8 mouse cellular contexts compared by ENCODE assay signal in the genomic region with DNA sequence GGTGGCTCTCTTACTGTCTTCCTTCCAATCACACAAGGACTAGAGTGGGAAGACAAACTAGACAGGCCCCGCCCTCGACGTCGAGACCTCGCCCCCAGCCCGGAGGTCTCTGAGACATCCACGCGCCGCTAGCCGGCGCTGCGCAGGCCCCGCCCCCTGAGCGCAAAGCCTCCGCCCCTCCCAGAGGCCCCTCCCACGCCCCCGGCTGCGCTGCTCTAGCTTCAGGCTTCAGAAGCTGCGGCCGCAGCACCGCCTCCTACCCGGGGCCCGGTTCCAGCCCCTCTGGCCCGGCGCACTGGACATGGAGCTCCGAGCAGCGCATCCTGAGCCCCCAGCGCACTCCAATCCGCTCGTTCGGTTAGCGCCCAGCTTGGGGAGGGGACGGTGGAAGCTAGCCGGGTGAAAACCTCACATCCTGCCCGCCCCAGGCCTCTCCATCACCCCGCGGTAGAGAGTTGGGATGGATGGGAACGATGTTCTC. TPM values are rescaled to one million over a fixed set of nuclear protein-coding genes. Genes with fewer than 3 reads are reported as not detected.
DNase-seq lines count a peak whose midpoint lies in the region; ATAC-seq lines count a peak whose summit lies in the region.

St6galnac4 (plus strand) TSS at position 225 of the 481 bp plus-strand sequence.

- DNase-seq in CD8-positive naive resting alpha-beta T cell, adult 2 months (ENCODE audit: low read depth in 2 of 2, low spot score in 2 of 2) = peak; percentile 72 to 86
- DNase-seq in c-Kit-negative CD71-positive TER-119-positive erythroid progenitor cells, embryonic 14.5 days (ENCODE audit: low read depth, low spot score) = peak; percentile 52
- peak; percentile 86 for DNase-seq in fibroblast of lung, adult 2 months (ENCODE audit: low read depth)
- DNase-seq in kidney, postnatal 10 days = peak; percentile 96
- DNase-seq in liver, embryonic 13.5 days = peak; percentile 85
- DNase-seq in natural killer cell, adult 2 months (ENCODE audit: low spot score in 2 of 2) = peak; percentile 81 to 90

- peaks cover 47% of the 10 kb centered on the region for H3K4me1 ChIP-seq in heart, embryonic 13.5 days
- peaks cover 53% of the 10 kb centered on the region for H3K4me1 ChIP-seq in liver, embryonic 13.5 days (replicated peaks)
- H3K4me1 ChIP-seq in stomach, embryonic 15.5 days = peaks cover 27% of the 10 kb centered on the region; the same call in 1 of the 2 replicates

- peak within 1 kb of the TSS; percentile 73 for H3K4me3 ChIP-seq in heart, embryonic 13.5 days
- H3K4me3 ChIP-seq in liver, embryonic 13.5 days (replicated peaks) = peak within 1 kb of the TSS; percentile 69
- H3K4me3 ChIP-seq in stomach, embryonic 15.5 days (replicated peaks) = peak within 1 kb of the TSS; percentile 62

- H3K4me2 ChIP-seq in heart, embryonic 13.5 days = peak within 1 kb of the TSS; percentile 77
- H3K4me2 ChIP-seq in liver, embryonic 13.5 days = peak within 1 kb of the TSS; percentile 89
- H3K4me2 ChIP-seq in stomach, embryonic 15.5 days = peak within 1 kb of the TSS; percentile 82

- peaks cover 6% of the 10 kb centered on the region for H3K27me3 ChIP-seq in heart, embryonic 13.5 days (replicated peaks)
- H3K27me3 ChIP-seq in liver, embryonic 13.5 days = 0 out of 2 replicates have a peak, but pooled peaks cover 6% of the 10 kb centered on the region
- no peaks in the 10 kb centered on the region for H3K27me3 ChIP-seq in stomach, embryonic 15.5 days (replicated peaks)

- WGBS in heart, embryonic 13.5 days = 0% methylated on average over 38 of the region's 38 CpGs
- WGBS in liver, embryonic 13.5 days (ENCODE audit: insufficient replicate concordance) = under 1% methylated on average over 38 of the region's 38 CpGs
- WGBS in stomach, embryonic 15.5 days = under 1% methylated on average over 37 of the region's 38 CpGs

- ATAC-seq in heart, embryonic 13.5 days (ENCODE audit: extremely low read depth, insufficient number of reproducible peaks, low FRiP score, low TSS enrichment) = peak; percentile 91
- peak; percentile 84 for ATAC-seq in liver, embryonic 13.5 days (ENCODE audit: low read depth)
- ATAC-seq in stomach, embryonic 15.5 days (ENCODE audit: insufficient read depth, low FRiP score, low read depth) = peak; percentile 83

- peaks cover 21% of the 10 kb centered on the region for H3K36me3 ChIP-seq in heart, embryonic 13.5 days
- peaks cover 9% of the 10 kb centered on the region; the same call in 1 of the 2 replicates for H3K36me3 ChIP-seq in liver, embryonic 13.5 days
- no peaks in the 10 kb centered on the region for H3K36me3 ChIP-seq in stomach, embryonic 15.5 days

- peak within 1 kb of the TSS; percentile 87 for H3K27ac ChIP-seq in heart, embryonic 13.5 days (replicated peaks)
- peak within 1 kb of the TSS; percentile 41 for H3K27ac ChIP-seq in liver, embryonic 13.5 days
- H3K27ac ChIP-seq in stomach, embryonic 15.5 days = peak within 1 kb of the TSS; percentile 44

- H3K9me3 ChIP-seq in heart, embryonic 13.5 days = no peaks in the 10 kb centered on the region
- H3K9me3 ChIP-seq in liver, embryonic 13.5 days (replicated peaks) = no peaks in the 10 kb centered on the region
- no peaks in the 10 kb centered on the region for H3K9me3 ChIP-seq in stomach, embryonic 15.5 days

- peak within 1 kb of the TSS; percentile 88 for H3K9ac ChIP-seq in heart, embryonic 13.5 days
- peak within 1 kb of the TSS; percentile 76 for H3K9ac ChIP-seq in liver, embryonic 13.5 days
- peak within 1 kb of the TSS; percentile 35; the same call in 1 of the 2 replicates for H3K9ac ChIP-seq in stomach, embryonic 15.5 days

RNA-seq across cellular contexts. Expression of gene St6galnac4, which starts in this region (rescaled TPM):
- 37.6 and 38.7 TPM in 2 replicates for polyA plus RNA-seq in heart, embryonic 13.5 days (2015; fragmentation: Nextera tagmentation; extraction: Ambion mirVana)
- 13.5 and 14.1 TPM in 2 replicates for polyA plus RNA-seq in liver, embryonic 13.5 days (2015; fragmentation: Nextera tagmentation; extraction: Ambion mirVana)
- polyA plus RNA-seq in stomach, embryonic 15.5 days (2015; fragmentation: Nextera tagmentation; extraction: Ambion mirVana) = 18.3 and 20.3 TPM in 2 replicates

Comparison
In these comparisons a context has a peak if more than half of its experiments do, and no peak if none do; other contexts are left out.
1. Peak in every context shown above with its lines: DNase-seq, ATAC-seq, H3K4me3 ChIP-seq and H3K27ac ChIP-seq.
2. H3K9ac ChIP-seq: peak in every context shown above with its lines; median percentile 88 in heart, embryonic 13.5 days; 76 in liver, embryonic 13.5 days; 35 in stomach, embryonic 15.5 days.